Mouse (Mus musculus): Measurements from ENCODE around the gene Myom1. TPM values are rescaled to one million over a fixed set of nuclear protein-coding genes. Genes with fewer than 3 reads are reported as not detected.
A peak's percentile ranks its signal among the peaks of the same experiment; 100 is the strongest.

The Myom1 gene
- polyA plus RNA-seq, 1 experiment from 2014 or later = 5.5 TPM

DNA sequence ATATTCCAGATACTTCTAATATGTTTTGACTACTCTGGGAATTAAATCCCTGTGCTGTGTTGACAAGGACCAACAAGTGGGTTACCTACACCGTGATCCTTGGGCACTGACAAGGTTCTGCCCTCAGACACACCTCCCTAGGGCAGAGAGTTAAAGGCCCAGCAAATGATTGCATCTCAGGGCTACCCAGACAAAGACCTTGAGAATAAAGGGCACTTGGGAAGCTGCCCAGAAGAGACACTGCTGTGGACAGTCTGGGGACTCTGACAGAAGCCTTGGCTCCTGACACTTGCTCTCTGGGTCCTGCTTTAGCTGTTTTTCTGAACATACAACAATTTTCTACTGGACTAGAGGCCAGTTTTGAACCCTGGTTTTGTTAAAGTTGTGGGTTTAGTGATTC, 152.8 kb downstream of the Myom1 start:
- H3K27ac ChIP-seq = no peak overlapping the region
- no peaks in the 10 kb centered on the region for H3K9me3 ChIP-seq
- H3K27me3 ChIP-seq = no peaks in the 10 kb centered on the region
- 14% methylated on average over 1 of the region's 1 CpGs for WGBS
- H3K9ac ChIP-seq = no peak overlapping the region
- H3K4me3 ChIP-seq = no peak overlapping the region
- no peak for ATAC-seq (ENCODE audit: insufficient number of reproducible peaks, insufficient read depth, low FRiP score, low TSS enrichment, low read depth)
- no peak overlapping the region for H3K4me2 ChIP-seq
- no peaks in the 10 kb centered on the region for H3K36me3 ChIP-seq
- H3K4me1 ChIP-seq = peaks cover 33% of the 10 kb centered on the region

GRCm38 (mm10) chr17:71159152-71159567, 156.7 kb downstream of the Myom1 start:
- no peaks in the 10 kb centered on the region for H3K36me3 ChIP-seq
- peak overlapping the region; percentile 7; the same call in 1 of the 2 replicates for H3K9ac ChIP-seq
- no peaks in the 10 kb centered on the region for H3K9me3 ChIP-seq
- 2% methylated on average over 4 of the region's 4 CpGs for WGBS
- peak overlapping the region; percentile 43 for H3K4me2 ChIP-seq
- H3K27ac ChIP-seq = peak overlapping the region; percentile 92
- H3K4me1 ChIP-seq = peaks cover 33% of the 10 kb centered on the region
- H3K4me3 ChIP-seq = no peak overlapping the region
- ATAC-seq (ENCODE audit: insufficient number of reproducible peaks, insufficient read depth, low FRiP score, low TSS enrichment, low read depth) = peak; percentile 80
- no peaks in the 10 kb centered on the region for H3K27me3 ChIP-seq

GRCm38 (mm10) chr17:71159720-71160119, 157.3 kb downstream of the Myom1 start:
- Histone ChIP-seq H3K4me3 (no peak overlapping the region), H3K27me3 (no peaks in the 10 kb centered on the region), H3K4me2 (peak overlapping the region; percentile 43), H3K27ac (peak overlapping the region; percentile 92), H3K9me3 (no peaks in the 10 kb centered on the region), H3K9ac (no peak overlapping the region; the same call in 1 of the 2 replicates), H3K4me1 (peaks cover 28% of the 10 kb centered on the region), H3K36me3 (no peaks in the 10 kb centered on the region)
- ATAC-seq (ENCODE audit: insufficient number of reproducible peaks, insufficient read depth, low FRiP score, low TSS enrichment, low read depth) = 0 out of 2 replicates have a peak, but pooled peaks have one; percentile 48
- WGBS = 25% methylated on average over 8 of the region's 8 CpGs

DNA sequence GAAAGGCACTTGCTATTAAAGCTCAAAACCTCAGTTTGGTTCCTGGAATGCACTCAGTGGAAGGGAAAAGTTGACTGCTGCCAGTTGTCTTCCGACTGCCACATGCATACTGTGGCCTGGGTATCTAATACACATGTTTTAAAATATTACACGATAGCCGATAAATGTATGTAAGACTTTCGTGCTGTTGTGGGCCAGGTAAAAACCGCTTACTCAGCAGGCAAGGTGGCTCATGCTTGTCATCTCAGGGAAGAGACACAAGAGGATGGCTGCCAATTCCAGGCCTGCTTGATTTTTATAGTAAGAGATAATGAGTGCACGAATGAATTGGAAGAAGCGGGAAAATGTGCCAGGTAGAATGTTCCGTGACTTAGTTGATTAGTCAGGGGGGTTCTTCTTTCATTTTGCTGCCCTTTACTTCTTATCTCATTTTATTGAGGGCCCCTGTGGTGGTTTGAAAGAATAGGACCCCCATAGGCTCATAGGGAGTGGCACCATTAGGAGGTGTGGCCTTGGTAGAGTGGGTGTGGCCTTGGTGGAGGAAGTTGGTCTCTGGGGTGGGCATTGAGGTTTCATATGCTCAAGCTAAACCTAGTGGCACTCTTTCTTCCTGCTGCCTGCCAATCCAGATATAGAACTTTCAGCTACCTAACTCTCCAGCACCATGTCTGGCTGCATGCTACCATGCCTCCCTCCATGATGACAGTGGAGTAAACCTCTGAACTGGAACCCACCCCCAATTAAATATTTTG, 158.0 kb downstream of the Myom1 start:
- H3K4me3 ChIP-seq = no peak overlapping the region
- no peak for ATAC-seq (ENCODE audit: insufficient number of reproducible peaks, insufficient read depth, low FRiP score, low TSS enrichment, low read depth)
- peaks cover 23% of the 10 kb centered on the region for H3K4me1 ChIP-seq
- WGBS = 66% methylated on average over 8 of the region's 8 CpGs
- H3K4me2 ChIP-seq = peak overlapping the region; percentile 43
- no peaks in the 10 kb centered on the region for H3K27me3 ChIP-seq
- peak overlapping the region; percentile 92 for H3K27ac ChIP-seq
- H3K36me3 ChIP-seq = no peaks in the 10 kb centered on the region
- no peaks in the 10 kb centered on the region for H3K9me3 ChIP-seq
- no peak overlapping the region; the same call in 1 of the 2 replicates for H3K9ac ChIP-seq

DNA sequence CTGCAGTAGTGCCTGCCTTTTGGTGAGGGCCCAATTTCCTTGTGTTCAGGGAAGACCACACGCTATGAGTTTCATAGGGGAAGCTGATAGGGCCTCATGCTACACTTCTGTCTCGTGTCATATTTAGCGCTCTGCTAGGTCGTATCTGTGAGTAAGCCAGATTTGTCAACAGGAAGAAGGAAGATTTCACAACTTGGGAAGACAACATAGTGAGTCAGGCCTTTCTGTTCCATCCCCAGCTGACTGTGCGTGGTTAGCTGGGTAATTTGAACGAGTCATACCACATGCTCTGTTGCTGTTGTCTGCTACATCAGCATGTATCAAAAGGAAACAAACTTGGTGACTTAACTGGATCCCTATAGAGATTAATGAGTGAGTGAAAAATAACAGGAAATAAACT, 162.6 kb downstream of the Myom1 start:
- ATAC-seq (ENCODE audit: insufficient number of reproducible peaks, insufficient read depth, low FRiP score, low TSS enrichment, low read depth) = no peak
- no peaks in the 10 kb centered on the region for H3K36me3 ChIP-seq
- no peak overlapping the region for H3K9ac ChIP-seq
- H3K27me3 ChIP-seq = no peaks in the 10 kb centered on the region
- H3K4me2 ChIP-seq = no peak overlapping the region
- H3K4me3 ChIP-seq = no peak overlapping the region
- H3K9me3 ChIP-seq = no peaks in the 10 kb centered on the region
- 68% methylated on average over 6 of the region's 6 CpGs for WGBS
- no peak overlapping the region for H3K27ac ChIP-seq
- peaks cover 9% of the 10 kb centered on the region for H3K4me1 ChIP-seq

- Histone ChIP-seq H3K4me2 (no peak overlapping the region), H3K9ac (no peak overlapping the region), H3K27me3 (no peaks in the 10 kb centered on the region), H3K27ac (no peak overlapping the region), H3K9me3 (no peaks in the 10 kb centered on the region), H3K4me1 (no peaks in the 10 kb centered on the region; the same call in 1 of the 2 replicates), H3K4me3 (no peak overlapping the region), H3K36me3 (no peaks in the 10 kb centered on the region)
- WGBS = 72% methylated on average over 5 of the region's 5 CpGs
- no peak for ATAC-seq (ENCODE audit: insufficient number of reproducible peaks, insufficient read depth, low FRiP score, low TSS enrichment, low read depth)
Observed at GRCm38 (mm10) chr17:71168205-71168815, 165.9 kb downstream of the Myom1 start.

GRCm38 (mm10) chr17:71168846-71169245, 166.4 kb downstream of the Myom1 start:
- Histone ChIP-seq H3K4me2 (no peak overlapping the region), H3K27ac (no peak overlapping the region), H3K4me1 (no peaks in the 10 kb centered on the region; the same call in 1 of the 2 replicates), H3K36me3 (no peaks in the 10 kb centered on the region), H3K4me3 (no peak overlapping the region), H3K9ac (no peak overlapping the region), H3K27me3 (no peaks in the 10 kb centered on the region), H3K9me3 (no peaks in the 10 kb centered on the region)
- ATAC-seq (ENCODE audit: insufficient number of reproducible peaks, insufficient read depth, low FRiP score, low TSS enrichment, low read depth) = no peak
- WGBS = 47% methylated on average over 9 of the region's 9 CpGs

- no peak for ATAC-seq (ENCODE audit: insufficient number of reproducible peaks, insufficient read depth, low FRiP score, low TSS enrichment, low read depth)
- no peak overlapping the region for H3K4me3 ChIP-seq
- no peaks in the 10 kb centered on the region for H3K27me3 ChIP-seq
- WGBS = 66% methylated on average over 1 of the region's 1 CpGs
- H3K4me1 ChIP-seq = no peaks in the 10 kb centered on the region; the same call in 1 of the 2 replicates
- H3K9me3 ChIP-seq = no peaks in the 10 kb centered on the region
- H3K27ac ChIP-seq = no peak overlapping the region
- no peak overlapping the region for H3K9ac ChIP-seq
- H3K4me2 ChIP-seq = no peak overlapping the region
- no peaks in the 10 kb centered on the region for H3K36me3 ChIP-seq
Observed at GRCm38 (mm10) chr17:71169639-71170038, 167.2 kb downstream of the Myom1 start.

- no peaks in the 10 kb centered on the region for H3K9me3 ChIP-seq
- H3K4me1 ChIP-seq = no peaks in the 10 kb centered on the region; the same call in 1 of the 2 replicates
- no peak overlapping the region for H3K27ac ChIP-seq
- no peak overlapping the region for H3K4me2 ChIP-seq
- H3K27me3 ChIP-seq = no peaks in the 10 kb centered on the region
- WGBS = 93% methylated on average over 4 of the region's 4 CpGs
- no peak overlapping the region for H3K4me3 ChIP-seq
- H3K9ac ChIP-seq = no peak overlapping the region
- no peak for ATAC-seq (ENCODE audit: insufficient number of reproducible peaks, insufficient read depth, low FRiP score, low TSS enrichment, low read depth)
- no peaks in the 10 kb centered on the region for H3K36me3 ChIP-seq
Observed at GRCm38 (mm10) chr17:71171161-71171560, 168.7 kb downstream of the Myom1 start.

Other genes with a start within 250 kb of the Myom1 start
- gene Tgif1, start 149.1 kb upstream of the Myom1 start, polyA plus RNA-seq (2015; fragmentation: Nextera tagmentation; extraction: Ambion mirVana) = 95.5 TPM in 2 replicates
- 583 and 585 TPM in 2 replicates for gene Myl12a, start 245 bp downstream of the Myom1 start, polyA plus RNA-seq (2015; fragmentation: Nextera tagmentation; extraction: Ambion mirVana)
- gene Lpin2, start 179.9 kb downstream of the Myom1 start, polyA plus RNA-seq (2015; fragmentation: Nextera tagmentation; extraction: Ambion mirVana) = 49.9 and 52.2 TPM in 2 replicates